Mouse (Mus musculus) spleen, adult 2 months (tissue): ENCODE data around the gene Tmem102.

Experiments
- CTCF ChIP-seq: fragments of 200-500 bp; IDR thresholded peaks from 2 replicates; pipeline ENCODE4 v1.5.1; 2011; ENCODE audit warnings: mild to moderate bottlenecking, inconsistent platforms; ENCODE audit not compliant: insufficient read depth, insufficient read length, insufficient replicate concordance; ENCODE audit errors: extremely low read depth
- POLR2A ChIP-seq: fragments of 200-500 bp; IDR thresholded peaks from 2 replicates; pipeline ENCODE4 v1.6.1; 2011; ENCODE audit warnings: low read depth, low read length, inconsistent platforms

DNA sequence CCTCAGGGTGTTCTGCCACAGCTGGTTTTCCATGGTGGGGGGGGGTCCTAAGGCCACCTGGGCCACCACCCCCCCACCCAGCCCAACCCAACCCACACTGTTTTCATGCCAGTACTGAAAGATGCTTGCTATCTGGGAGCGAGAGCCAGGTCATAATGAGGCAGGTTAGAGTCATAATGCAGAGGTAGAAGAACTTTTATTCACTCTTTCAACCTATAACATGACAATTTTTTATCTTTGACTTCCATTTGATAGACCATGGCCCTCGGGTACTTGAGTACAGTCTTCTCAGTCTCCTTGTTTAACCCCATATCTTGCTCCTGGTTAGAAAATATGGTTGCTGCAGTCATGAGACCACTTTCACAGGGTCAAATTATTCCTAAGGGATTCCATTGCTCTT, 12.9 kb upstream of the Tmem102 start, which contains the start of gene Spem2:
- TF ChIP-seq CTCF = no peak
- no peak for TF ChIP-seq POLR2A
